Mouse (Mus musculus) kidney, embryonic 14.5 days (tissue): ENCODE data around the gene Adap1. TPM values are rescaled to one million over a fixed set of nuclear protein-coding genes. Genes with fewer than 3 reads are reported as not detected.

Experiments
- ATAC-seq: fragments of 200-750 bp; cut with Nextera tagmentation; 2 replicates; pipeline ENCODE4 v1.8.0; 2017; ENCODE audit warnings: moderate number of reproducible peaks, mild to moderate bottlenecking, moderate TSS enrichment, moderate library complexity; ENCODE audit not compliant: low FRiP score, low TSS enrichment
- H3K27ac ChIP-seq: fragments of 300-500 bp; sonication (generic); 2 replicates; pipeline ENCODE4 v1.5.1; 2014; ENCODE audit warnings: low read depth, mild to moderate bottlenecking, low read length, moderate library complexity, mixed read lengths
- H3K27me3 ChIP-seq: fragments of 300-500 bp; sonication (generic); 2 replicates; pipeline ENCODE4 v1.6.1; 2014; ENCODE audit warnings: mild to moderate bottlenecking, low read length; ENCODE audit not compliant: control insufficient read depth, insufficient read depth
- H3K36me3 ChIP-seq: fragments of 300-500 bp; sonication (generic); 2 replicates; pipeline ENCODE4 v1.6.1; 2014; ENCODE audit warnings: low read length, mixed read lengths; ENCODE audit not compliant: control insufficient read depth, insufficient read depth
- H3K4me1 ChIP-seq: fragments of 300-500 bp; sonication (generic); 2 replicates; pipeline ENCODE4 v1.6.1; 2014; ENCODE audit warnings: low read length, mixed read lengths; ENCODE audit not compliant: control insufficient read depth, insufficient read depth
- H3K4me2 ChIP-seq: fragments of 300-500 bp; sonication (generic); replicated peaks from 2 replicates; pipeline ENCODE4 v1.6.1; 2014; ENCODE audit warnings: low read depth, mild to moderate bottlenecking, low read length
- H3K4me3 ChIP-seq: fragments of 300-500 bp; sonication (generic); 2 replicates; pipeline ENCODE4 v1.5.1; 2014; ENCODE audit warnings: mild to moderate bottlenecking, low read length
- H3K9ac ChIP-seq: fragments of 300-500 bp; sonication (generic); 2 replicates; pipeline ENCODE4 v1.6.1; 2014; ENCODE audit warnings: low read depth, mild to moderate bottlenecking, low read length, moderate library complexity
- H3K9me3 ChIP-seq: fragments of 300-500 bp; sonication (generic); 2 replicates; pipeline ENCODE4 v1.6.1; 2016; ENCODE audit warnings: low read length; ENCODE audit not compliant: control insufficient read depth
- WGBS: fragments of 180-500 bp; shearing (Covaris S2); extraction: QIAGEN DNeasy Blood & Tissue Kit; methylation state at CpG from one replicate; pipeline ENCODE4 v1.1.7; 2014; 5-methylcytosine and 5-hydroxymethylcytosine counted together
- polyA plus RNA-seq: library from polyadenylated mRNA; unstranded; fragments of >200 nt; fragmentation: Nextera tagmentation; extraction: Ambion mirVana; gene quantifications from 2 replicates; pipeline ENCODE4 v1.2.1, GENCODE M21; 2014

Gene Adap1
- polyA plus RNA-seq, 1 experiment from 2014 or later: 0.89 TPM

DNA sequence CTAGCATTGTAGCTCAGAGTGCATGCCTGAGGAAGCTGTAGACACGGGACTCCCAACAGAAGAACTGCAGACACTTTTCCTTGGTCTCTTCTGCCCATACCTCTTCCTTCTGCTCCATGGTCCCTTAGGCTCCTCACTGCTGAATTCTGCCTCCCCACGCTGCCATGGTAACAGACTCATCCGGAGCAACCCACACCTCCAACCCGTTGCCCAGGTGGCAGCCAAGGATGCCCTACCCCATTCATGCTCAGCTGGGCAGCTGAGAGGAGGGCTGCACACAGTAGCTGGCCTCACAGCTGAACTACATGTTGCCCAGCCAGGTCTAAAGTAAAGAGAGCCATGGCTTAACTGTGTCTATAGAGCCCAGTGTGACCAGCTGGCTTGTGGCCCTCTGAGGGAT lies 36.8 kb downstream of the Adap1 start:
- Histone ChIP-seq H3K9me3 (no peaks in the 10 kb centered on the region), H3K4me3 (no peak overlapping the region), H3K4me2 (no peak overlapping the region), H3K4me1 (no peaks in the 10 kb centered on the region; the same call in 1 of the 2 replicates), H3K9ac (no peak overlapping the region), H3K27ac (no peak overlapping the region), H3K36me3 (no peaks in the 10 kb centered on the region), H3K27me3 (no peaks in the 10 kb centered on the region)
- ATAC-seq: no peak
- WGBS: 84% methylated on average over 4 of the region's 4 CpGs

DNA sequence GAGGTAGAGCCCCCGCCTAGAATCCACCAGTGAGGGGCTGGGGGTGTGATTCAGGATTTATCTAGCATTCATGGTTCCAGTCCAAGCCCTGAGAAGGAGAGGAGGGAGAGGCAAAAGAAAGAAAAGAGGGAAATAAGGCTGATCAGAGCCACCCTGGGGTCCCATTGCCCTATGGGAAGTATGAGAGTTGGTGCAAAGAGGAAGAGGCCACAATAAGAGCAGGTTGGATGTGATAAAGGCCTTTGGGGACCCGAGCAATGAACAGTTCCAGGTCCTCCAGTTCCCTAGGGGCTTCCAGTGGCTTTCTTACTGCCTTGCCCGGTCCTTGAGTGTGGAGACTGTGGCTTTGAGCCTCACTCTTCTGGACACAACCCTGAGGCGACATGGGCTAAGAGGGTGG lies 37.6 kb downstream of the Adap1 start:
- Histone ChIP-seq H3K27ac (no peak overlapping the region), H3K4me3 (no peak overlapping the region), H3K36me3 (no peaks in the 10 kb centered on the region), H3K9me3 (no peaks in the 10 kb centered on the region), H3K4me2 (no peak overlapping the region), H3K27me3 (no peaks in the 10 kb centered on the region), H3K9ac (no peak overlapping the region), H3K4me1 (no peaks in the 10 kb centered on the region; the same call in 1 of the 2 replicates)
- 80% methylated on average over 4 of the region's 4 CpGs for WGBS
- no peak for ATAC-seq

DNA sequence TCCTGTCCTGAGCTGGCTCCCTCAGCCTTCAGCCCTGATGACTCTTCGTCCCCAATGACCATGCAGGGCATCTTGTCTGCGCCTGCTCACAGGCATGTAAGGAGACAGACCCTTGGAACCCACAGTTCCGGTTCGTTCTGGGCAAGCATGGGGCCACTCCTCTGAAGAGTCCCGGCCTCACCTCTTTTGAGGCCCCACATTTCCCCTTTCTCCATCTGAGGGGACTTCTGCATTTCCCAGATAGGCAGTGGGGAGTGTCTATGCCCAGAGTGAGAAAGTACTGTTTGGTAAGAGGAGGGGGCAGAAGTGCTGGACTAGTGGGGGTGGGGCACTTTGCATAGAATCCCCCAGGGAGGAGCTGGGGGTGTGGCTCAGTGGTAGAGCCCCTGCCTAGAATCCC lies 38.3 kb downstream of the Adap1 start:
- H3K27me3 ChIP-seq: no peaks in the 10 kb centered on the region
- H3K36me3 ChIP-seq: no peaks in the 10 kb centered on the region
- WGBS: 88% methylated on average over 5 of the region's 5 CpGs
- no peak overlapping the region for H3K9ac ChIP-seq
- no peak overlapping the region for H3K27ac ChIP-seq
- ATAC-seq: no peak
- H3K4me2 ChIP-seq: no peak overlapping the region
- H3K4me1 ChIP-seq: no peaks in the 10 kb centered on the region; the same call in 1 of the 2 replicates
- H3K9me3 ChIP-seq: no peaks in the 10 kb centered on the region
- H3K4me3 ChIP-seq: no peak overlapping the region

DNA sequence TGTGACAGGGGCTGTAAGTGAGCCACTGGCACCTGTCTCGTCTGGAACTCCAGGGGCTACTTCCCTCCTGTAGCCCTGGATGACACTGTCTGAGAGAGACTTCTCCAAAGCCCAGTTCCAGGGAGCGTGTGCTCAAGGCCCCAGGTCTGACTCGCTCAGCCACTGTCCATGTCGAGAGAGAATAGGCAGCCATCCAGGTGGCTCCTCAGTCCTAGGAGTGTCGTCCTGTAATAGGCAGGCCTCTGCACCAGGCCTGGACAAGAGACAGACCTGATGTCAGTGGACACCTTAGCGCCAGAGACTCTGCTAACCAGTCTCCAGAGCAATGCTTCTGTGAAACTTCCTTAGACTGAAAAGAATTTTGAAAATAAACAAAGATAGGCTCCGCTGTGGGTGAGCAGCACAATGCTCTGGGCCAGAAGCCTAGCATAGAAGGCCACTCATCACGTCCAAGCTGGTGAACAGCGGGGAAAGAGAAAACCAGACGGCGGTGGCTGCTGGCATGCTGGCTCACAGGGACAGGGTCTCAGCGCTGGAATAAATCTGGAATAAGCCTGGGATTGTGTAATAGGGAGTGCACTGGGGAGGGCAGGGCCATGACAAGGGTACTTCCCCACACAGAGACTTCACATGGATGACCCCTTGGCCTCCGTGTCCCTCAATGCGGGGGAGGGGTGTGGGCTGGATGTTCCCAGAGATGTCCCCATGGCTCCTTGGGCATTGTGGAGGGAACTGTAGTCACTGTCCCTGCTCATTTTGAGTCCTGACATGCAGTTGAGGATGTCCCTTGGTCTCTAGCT lies 39.1 kb downstream of the Adap1 start:
- H3K4me2 ChIP-seq: no peak overlapping the region
- WGBS: 67% methylated on average over 14 of the region's 14 CpGs
- no peaks in the 10 kb centered on the region for H3K27me3 ChIP-seq
- no peak overlapping the region for H3K27ac ChIP-seq
- no peak overlapping the region for H3K4me3 ChIP-seq
- H3K4me1 ChIP-seq: no peaks in the 10 kb centered on the region; the same call in 1 of the 2 replicates
- H3K36me3 ChIP-seq: no peaks in the 10 kb centered on the region
- ATAC-seq: no peak
- H3K9me3 ChIP-seq: no peaks in the 10 kb centered on the region
- no peak overlapping the region for H3K9ac ChIP-seq

DNA sequence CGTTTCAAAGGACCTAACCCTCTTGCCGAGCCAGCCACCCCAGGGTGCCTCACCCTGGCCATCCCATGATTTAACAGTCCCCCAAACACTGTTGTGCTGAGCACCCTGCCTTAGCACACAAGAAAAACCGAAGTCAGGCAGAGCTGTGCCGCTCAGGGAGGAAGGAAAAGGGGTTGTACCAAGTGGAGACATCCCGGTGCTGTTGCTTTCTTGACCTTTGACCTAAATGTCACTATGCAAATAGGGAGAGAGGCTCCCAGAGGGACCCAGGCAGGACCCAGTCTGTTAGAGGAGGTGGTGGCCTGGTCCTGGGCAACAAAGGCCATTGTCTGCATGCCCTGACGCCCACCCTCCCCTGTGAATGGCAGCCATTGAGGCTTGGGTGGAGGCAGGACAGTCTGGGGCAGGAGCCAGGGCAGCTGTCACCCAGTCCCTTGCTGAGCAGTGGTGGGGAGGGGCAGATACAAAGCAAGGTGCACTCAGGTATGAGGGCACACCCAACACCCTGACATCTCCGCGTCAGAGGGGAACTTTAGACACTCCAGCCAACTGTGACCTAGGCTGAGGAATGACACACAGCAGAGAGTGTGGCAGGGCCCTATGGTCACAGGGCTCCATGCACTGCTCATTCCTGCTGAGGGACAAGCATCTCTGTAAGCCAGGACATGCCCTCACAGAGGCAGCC lies 39.9 kb downstream of the Adap1 start:
- H3K4me3 ChIP-seq: no peak overlapping the region
- 55% methylated on average over 8 of the region's 8 CpGs for WGBS
- H3K4me1 ChIP-seq: no peaks in the 10 kb centered on the region; the same call in 1 of the 2 replicates
- H3K27me3 ChIP-seq: no peaks in the 10 kb centered on the region
- no peak for ATAC-seq
- H3K4me2 ChIP-seq: no peak overlapping the region
- no peaks in the 10 kb centered on the region for H3K9me3 ChIP-seq
- no peak overlapping the region for H3K27ac ChIP-seq
- no peaks in the 10 kb centered on the region for H3K36me3 ChIP-seq
- no peak overlapping the region for H3K9ac ChIP-seq

DNA sequence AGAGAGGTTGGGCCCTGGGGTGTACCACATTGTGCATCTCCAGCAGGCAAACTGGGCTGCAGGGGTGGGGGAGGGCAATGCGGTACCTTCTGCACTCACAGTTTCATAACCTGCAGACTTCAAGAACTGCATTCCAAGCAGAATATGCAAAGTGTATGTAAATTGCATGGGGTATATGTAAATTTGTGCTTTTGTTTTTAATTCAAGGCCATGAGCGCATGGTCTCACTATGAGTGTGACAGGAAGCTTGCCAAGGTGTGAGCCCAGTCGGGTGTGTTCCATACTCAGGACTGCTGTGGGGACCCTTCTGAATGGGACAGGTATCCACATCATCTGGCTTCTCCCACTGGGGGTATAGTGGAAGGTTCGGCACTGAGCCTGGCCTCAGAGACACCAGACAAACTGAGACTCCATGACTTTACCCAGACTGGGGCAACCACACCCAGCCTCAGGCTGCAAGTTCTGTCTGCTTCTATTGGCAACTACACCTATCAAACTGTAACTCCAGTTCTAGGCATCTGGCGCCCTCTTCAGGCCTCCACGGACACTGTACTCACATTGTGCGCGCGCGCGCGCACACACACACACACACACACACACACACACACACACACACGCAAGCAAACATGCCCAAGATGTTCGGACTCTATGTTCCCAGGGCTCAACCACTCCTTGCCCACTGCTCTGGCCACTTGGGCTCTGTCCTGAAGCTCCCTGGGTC lies 41.8 kb downstream of the Adap1 start:
- Histone ChIP-seq H3K9me3 (no peaks in the 10 kb centered on the region), H3K27me3 (no peaks in the 10 kb centered on the region), H3K27ac (no peak overlapping the region), H3K36me3 (no peaks in the 10 kb centered on the region), H3K9ac (no peak overlapping the region), H3K4me1 (no peaks in the 10 kb centered on the region; the same call in 1 of the 2 replicates), H3K4me2 (no peak overlapping the region), H3K4me3 (no peak overlapping the region)
- no peak for ATAC-seq
- WGBS: 97% methylated on average over 14 of the region's 14 CpGs

DNA sequence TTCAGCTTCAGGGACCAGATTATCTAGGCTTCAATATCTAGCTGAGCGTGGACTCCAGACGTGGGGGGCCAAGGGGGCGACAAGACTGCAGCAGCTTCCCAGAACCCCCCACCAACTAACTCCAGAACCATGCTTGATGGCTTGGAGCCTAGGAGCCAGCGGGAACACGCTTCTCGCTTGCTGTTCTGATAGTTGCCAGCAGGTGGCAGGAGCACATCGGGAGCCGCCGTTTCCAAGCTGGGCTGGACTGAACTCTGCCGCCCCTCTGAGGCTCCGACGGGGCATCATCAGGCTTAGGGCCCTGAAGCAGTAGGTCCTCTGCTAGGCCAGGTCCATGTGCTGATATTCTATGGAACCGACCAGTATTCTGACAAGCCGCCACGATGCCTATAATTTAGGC lies 43.2 kb downstream of the Adap1 start:
- Histone ChIP-seq H3K27me3 (no peaks in the 10 kb centered on the region), H3K4me3 (no peak overlapping the region), H3K4me2 (no peak overlapping the region), H3K9ac (no peak overlapping the region), H3K4me1 (no peaks in the 10 kb centered on the region; the same call in 1 of the 2 replicates), H3K36me3 (no peaks in the 10 kb centered on the region), H3K9me3 (no peaks in the 10 kb centered on the region), H3K27ac (no peak overlapping the region)
- WGBS: 6% methylated on average over 15 of the region's 15 CpGs
- ATAC-seq: peak; percentile 75

DNA sequence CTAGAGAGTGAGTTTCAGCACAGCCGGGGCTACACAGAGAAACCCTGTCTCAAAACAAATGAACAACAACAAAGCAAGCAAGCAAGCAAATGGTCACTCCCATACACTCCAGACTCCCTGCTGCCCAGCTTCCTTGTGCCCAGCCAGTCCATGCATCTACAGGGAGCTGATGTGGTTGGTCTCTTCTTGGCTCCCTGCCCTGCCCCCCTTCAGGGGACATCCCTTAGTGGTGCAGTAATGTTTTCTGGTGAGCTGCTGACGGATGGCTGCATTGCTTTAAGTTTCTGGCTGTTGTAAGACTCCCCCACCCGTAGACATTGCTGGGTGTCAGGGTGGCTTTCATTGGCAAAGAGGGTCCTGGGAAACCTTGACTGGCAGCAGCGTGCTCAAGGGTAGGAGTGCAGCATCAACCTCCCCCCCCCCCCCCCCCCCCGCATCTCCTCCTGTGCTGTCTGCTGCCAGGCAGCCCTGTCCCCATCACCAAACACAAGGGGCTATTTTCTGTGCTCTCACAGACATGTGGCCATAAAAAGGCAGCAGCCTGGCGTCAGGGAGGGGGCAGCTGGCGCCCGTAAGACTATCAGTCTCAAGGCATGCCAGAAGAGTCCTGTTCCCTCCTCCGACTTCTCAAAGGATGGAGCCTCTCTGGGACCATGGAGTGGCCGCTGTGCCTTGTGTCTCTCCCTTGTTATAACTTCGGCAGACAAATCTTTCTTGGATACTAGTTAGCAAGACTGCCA lies 43.9 kb downstream of the Adap1 start:
- ATAC-seq: 0 out of 2 replicates have a peak, but pooled peaks have one; percentile 10
- Histone ChIP-seq H3K4me3 (no peak overlapping the region), H3K9ac (no peak overlapping the region), H3K4me1 (no peaks in the 10 kb centered on the region; the same call in 1 of the 2 replicates), H3K9me3 (no peaks in the 10 kb centered on the region), H3K4me2 (no peak overlapping the region), H3K27ac (no peak overlapping the region), H3K27me3 (no peaks in the 10 kb centered on the region), H3K36me3 (no peaks in the 10 kb centered on the region)
- 39% methylated on average over 10 of the region's 11 CpGs for WGBS
